Mouse (Mus musculus) hindbrain, embryonic 14.5 days (tissue): ENCODE measurements around the gene Fhl2. TPM values are rescaled to one million over a fixed set of nuclear protein-coding genes. Genes with fewer than 3 reads are reported as not detected.

Experiments
- ATAC-seq: fragments of 200-750 bp; cut with Nextera tagmentation; 2 replicates; pipeline ENCODE4 v1.8.0; 2017; ENCODE audit warnings: moderate number of reproducible peaks, mild to moderate bottlenecking, moderate TSS enrichment, moderate library complexity; ENCODE audit not compliant: low FRiP score
- DNase-seq: peaks from one replicate; pipeline ENCODE4 v3.0.0-alpha.2; 2015; ENCODE audit warnings: low spot score
- H3K27ac ChIP-seq: fragments of 300-500 bp; sonication (generic); 2 replicates; pipeline ENCODE4 v1.5.1; 2014; ENCODE audit warnings: mild to moderate bottlenecking, moderate library complexity
- H3K27me3 ChIP-seq: fragments of 300-500 bp; sonication (generic); 2 replicates; pipeline ENCODE4 v1.6.1; 2014; ENCODE audit warnings: mild to moderate bottlenecking, low read length, mixed read lengths; ENCODE audit not compliant: control insufficient read depth, insufficient read depth
- H3K36me3 ChIP-seq: fragments of 300-500 bp; sonication (generic); replicated peaks from 2 replicates; pipeline ENCODE4 v1.6.1; 2014; ENCODE audit not compliant: control insufficient read depth, insufficient read depth
- H3K4me1 ChIP-seq: fragments of 300-500 bp; sonication (generic); replicated peaks from 2 replicates; pipeline ENCODE4 v1.6.1; 2014; ENCODE audit warnings: antibody characterized with exemption, low read length, mixed read lengths; ENCODE audit not compliant: control insufficient read depth, insufficient read depth
- H3K4me2 ChIP-seq: fragments of 300-500 bp; sonication (generic); replicated peaks from 2 replicates; pipeline ENCODE4 v1.6.1; 2014; ENCODE audit warnings: mild to moderate bottlenecking, moderate library complexity
- H3K4me3 ChIP-seq: fragments of 300-500 bp; sonication (generic); replicated peaks from 2 replicates; pipeline ENCODE4 v1.5.1; 2014; ENCODE audit warnings: mild to moderate bottlenecking, low read length
- H3K9ac ChIP-seq: fragments of 300-500 bp; sonication (generic); 2 replicates; pipeline ENCODE4 v1.6.1; 2014
- H3K9me3 ChIP-seq: fragments of 300-500 bp; sonication (generic); 2 replicates; pipeline ENCODE4 v1.6.1; 2016; ENCODE audit warnings: low read length; ENCODE audit not compliant: control insufficient read depth
- WGBS: fragments of 180-500 bp; shearing (Covaris S2); extraction: QIAGEN DNeasy Blood & Tissue Kit; methylation state at CpG from one replicate; pipeline ENCODE4 v1.1.7; 2014; 5-methylcytosine and 5-hydroxymethylcytosine counted together
- polyA plus RNA-seq: library from polyadenylated mRNA; unstranded; fragments of >200 nt; fragmentation: Nextera tagmentation; extraction: Ambion mirVana; gene quantifications from 2 replicates; pipeline ENCODE4 v1.2.1, GENCODE M21; 2014

Fhl2 gene
- polyA plus RNA-seq, 1 experiment from 2014 or later: 31.4 TPM

- H3K9me3 ChIP-seq: no peaks in the 10 kb centered on the region
- H3K36me3 ChIP-seq: no peaks in the 10 kb centered on the region
- H3K4me3 ChIP-seq: no peak overlapping the region
- H3K4me2 ChIP-seq: no peak overlapping the region
- no peaks in the 10 kb centered on the region for H3K27me3 ChIP-seq
- H3K9ac ChIP-seq: no peak overlapping the region
- ATAC-seq: no peak
- H3K4me1 ChIP-seq: no peaks in the 10 kb centered on the region
- no peak for DNase-seq
- WGBS: 81% methylated on average over 7 of the region's 7 CpGs
- no peak overlapping the region for H3K27ac ChIP-seq
Observed at GRCm38 (mm10) chr1:43173283-43174226, 23.2 kb downstream of the Fhl2 start.

GRCm38 (mm10) chr1:43171816-43172215 lies 25.0 kb downstream of the Fhl2 start:
- no peaks in the 10 kb centered on the region for H3K27me3 ChIP-seq
- DNase-seq (no peak), ATAC-seq (no peak)
- H3K9me3 ChIP-seq: no peaks in the 10 kb centered on the region
- no peak overlapping the region for H3K4me2 ChIP-seq
- no peaks in the 10 kb centered on the region for H3K4me1 ChIP-seq
- H3K36me3 ChIP-seq: no peaks in the 10 kb centered on the region
- no peak overlapping the region for H3K9ac ChIP-seq
- no peak overlapping the region for H3K27ac ChIP-seq
- no peak overlapping the region for H3K4me3 ChIP-seq
- 89% methylated on average over 6 of the region's 6 CpGs for WGBS

- WGBS: 52% methylated on average over 3 of the region's 3 CpGs
- ATAC-seq: no peak
- H3K27ac ChIP-seq: no peak overlapping the region
Observed at GRCm38 (mm10) chr1:43171093-43171492, 25.7 kb downstream of the Fhl2 start.

GRCm38 (mm10) chr1:43169661-43170060 lies 27.1 kb downstream of the Fhl2 start:
- no peak overlapping the region for H3K4me3 ChIP-seq
- ATAC-seq: no peak
- no peak overlapping the region for H3K27ac ChIP-seq
- H3K9ac ChIP-seq: no peak overlapping the region
- no peak overlapping the region for H3K4me2 ChIP-seq
- no peak for DNase-seq
- H3K9me3 ChIP-seq: no peaks in the 10 kb centered on the region
- no peaks in the 10 kb centered on the region for H3K27me3 ChIP-seq
- no peaks in the 10 kb centered on the region for H3K36me3 ChIP-seq
- H3K4me1 ChIP-seq: no peaks in the 10 kb centered on the region
- WGBS: 89% methylated on average over 1 of the region's 1 CpGs

More at GRCm38 (mm10) chr1:43171093-43171492, 25.7 kb downstream of the Fhl2 start:
- Histone ChIP-seq H3K9ac (no peak overlapping the region), H3K9me3 (no peaks in the 10 kb centered on the region), H3K4me3 (no peak overlapping the region), H3K36me3 (no peaks in the 10 kb centered on the region), H3K27me3 (no peaks in the 10 kb centered on the region), H3K4me1 (no peaks in the 10 kb centered on the region), H3K4me2 (no peak overlapping the region)
- no peak for DNase-seq

GRCm38 (mm10) chr1:43169227-43169626 lies 27.6 kb downstream of the Fhl2 start:
- no peak overlapping the region for H3K27ac ChIP-seq
- ATAC-seq (no peak), DNase-seq (no peak)
- no peak overlapping the region for H3K4me3 ChIP-seq
- 84% methylated on average over 7 of the region's 7 CpGs for WGBS
- no peaks in the 10 kb centered on the region for H3K9me3 ChIP-seq
- no peaks in the 10 kb centered on the region for H3K36me3 ChIP-seq
- H3K9ac ChIP-seq: no peak overlapping the region
- H3K27me3 ChIP-seq: no peaks in the 10 kb centered on the region
- H3K4me2 ChIP-seq: no peak overlapping the region
- no peaks in the 10 kb centered on the region for H3K4me1 ChIP-seq

GRCm38 (mm10) chr1:43168618-43169017 lies 28.2 kb downstream of the Fhl2 start:
- no peaks in the 10 kb centered on the region for H3K36me3 ChIP-seq
- H3K27me3 ChIP-seq: no peaks in the 10 kb centered on the region
- 85% methylated on average over 7 of the region's 7 CpGs for WGBS
- no peak overlapping the region for H3K4me2 ChIP-seq
- no peak overlapping the region for H3K27ac ChIP-seq
- no peaks in the 10 kb centered on the region for H3K4me1 ChIP-seq
- no peak overlapping the region for H3K4me3 ChIP-seq
- H3K9me3 ChIP-seq: no peaks in the 10 kb centered on the region
- no peak overlapping the region for H3K9ac ChIP-seq
- ATAC-seq: no peak
- no peak for DNase-seq

- no peaks in the 10 kb centered on the region for H3K36me3 ChIP-seq
- H3K4me3 ChIP-seq: no peak overlapping the region
- no peaks in the 10 kb centered on the region for H3K9me3 ChIP-seq
- ATAC-seq: no peak
- no peak overlapping the region for H3K9ac ChIP-seq
- H3K4me2 ChIP-seq: no peak overlapping the region
- H3K4me1 ChIP-seq: 0 out of 2 replicates have a peak, but pooled peaks cover 3% of the 10 kb centered on the region
- H3K27me3 ChIP-seq: no peaks in the 10 kb centered on the region
- H3K27ac ChIP-seq: no peak overlapping the region
- no peak for DNase-seq
- WGBS: 49% methylated on average over 5 of the region's 5 CpGs
Observed at GRCm38 (mm10) chr1:43168026-43168425, 28.8 kb downstream of the Fhl2 start.

GRCm38 (mm10) chr1:43164582-43164981 lies 32.2 kb downstream of the Fhl2 start:
- DNase-seq (no peak), ATAC-seq (no peak)
- Histone ChIP-seq H3K4me2 (no peak overlapping the region), H3K27ac (no peak overlapping the region), H3K36me3 (no peaks in the 10 kb centered on the region), H3K4me3 (0 out of 2 replicates have a peak overlapping the region, but pooled peaks have one; percentile 56), H3K9ac (no peak overlapping the region), H3K27me3 (no peaks in the 10 kb centered on the region), H3K4me1 (0 out of 2 replicates have a peak, but pooled peaks cover 4% of the 10 kb centered on the region), H3K9me3 (no peaks in the 10 kb centered on the region)
- WGBS: 98% methylated on average over 5 of the region's 5 CpGs

GRCm38 (mm10) chr1:43163467-43164418 lies 33.0 kb downstream of the Fhl2 start:
- 4% methylated on average over 61 of the region's 61 CpGs for WGBS
- no peaks in the 10 kb centered on the region for H3K36me3 ChIP-seq
- H3K9me3 ChIP-seq: no peaks in the 10 kb centered on the region
- H3K4me1 ChIP-seq: 0 out of 2 replicates have a peak, but pooled peaks cover 4% of the 10 kb centered on the region
- peak overlapping the region; percentile 56 for H3K4me3 ChIP-seq
- peak overlapping the region; percentile 60 for H3K27ac ChIP-seq
- H3K9ac ChIP-seq: peak overlapping the region; percentile 76
- DNase-seq: peak; percentile 72
- H3K27me3 ChIP-seq: no peaks in the 10 kb centered on the region
- H3K4me2 ChIP-seq: peak overlapping the region; percentile 61
- peak; percentile 93 for ATAC-seq
